Mouse (Mus musculus): ENCODE data around the gene Ist1.

DNA sequence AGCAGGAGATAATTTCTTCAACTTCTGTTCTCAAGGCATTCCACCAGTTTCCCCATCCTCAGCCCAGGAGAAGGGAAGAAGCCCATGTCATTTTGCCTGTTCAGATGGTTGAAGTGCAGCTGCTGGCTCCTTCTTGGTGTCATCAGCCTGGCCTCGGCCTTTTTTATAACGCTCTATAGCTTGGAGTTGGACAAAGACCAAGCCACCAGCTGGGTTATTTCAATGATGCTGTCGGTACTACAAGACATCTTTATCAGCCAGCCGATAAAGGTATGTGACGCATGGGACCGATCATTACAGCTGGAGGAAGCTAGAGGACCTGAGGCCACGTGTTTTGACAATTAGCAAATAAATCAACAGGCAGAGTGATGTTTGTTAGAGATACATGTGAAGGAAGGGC, 44.6 kb downstream of the Ist1 start:
- TF ChIP-seq POLR2A (IDR thresholded peaks at IDR 0.05; ENCODE audit: low read depth, low read length) (no peak), CTCF (conservative IDR thresholded peaks at IDR 0.05; ENCODE audit: insufficient read depth, insufficient read length, low read depth, low read length) (no peak)
